Mouse (Mus musculus): Measurements from ENCODE around the gene Gm21974. TPM values are rescaled to one million over a fixed set of nuclear protein-coding genes. Genes with fewer than 3 reads are reported as not detected.

Gm21974 gene
- total and polyA plus RNA-seq, 3 experiments = not detected

DNA sequence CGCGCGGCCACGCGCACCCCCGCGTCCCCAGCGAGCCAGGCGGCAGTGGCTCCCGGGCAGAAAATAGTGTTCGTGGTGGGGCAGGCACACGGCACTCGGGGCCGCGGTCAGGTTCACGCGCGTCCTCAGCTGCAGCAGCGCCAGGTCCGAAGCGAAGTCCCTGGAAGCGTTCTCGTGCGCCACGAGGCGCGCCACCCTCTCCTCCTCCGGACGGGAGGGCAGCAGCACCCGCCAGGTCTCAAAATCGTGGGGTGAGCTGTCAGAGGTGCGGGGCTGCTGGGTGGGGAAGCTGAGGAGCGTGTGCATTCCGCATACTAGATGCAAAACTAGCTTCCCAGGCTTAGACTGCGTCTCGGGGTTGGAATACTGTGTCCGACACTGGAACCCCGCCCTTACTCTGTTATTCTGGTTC lies 40.5 kb upstream of the Gm21974 start:
- Histone ChIP-seq H3K4me2 (ENCODE audit: insufficient read depth, low read depth, poor library complexity, severe bottlenecking) (peak overlapping the region; percentile 82), H3K36me3 (replicated peaks in 1 of 2; ENCODE audit: control insufficient read depth in 1 of 2, insufficient read depth in 1 of 2, low read length in 1 of 2) (no peaks in the 10 kb centered on the region), H3K4me3 (replicated peaks in 1 of 3; ENCODE audit: low read depth in 2 of 3, low read length in 2 of 3, poor library complexity in 1 of 3) (peak overlapping the region; percentile 48 to 74 (median 59)), H3K27ac (ENCODE audit: insufficient read depth, low read depth) (no peak overlapping the region), H3K27me3 (replicated peaks) (peaks cover 14% of the 10 kb centered on the region), H3K4me1 (ENCODE audit: control insufficient read depth in 1 of 2, insufficient read depth in 2 of 2) (peaks cover 8 to 35% of the 10 kb centered on the region in 2 experiments), H3K9ac (ENCODE audit: insufficient read depth, low read depth) (peak overlapping the region; percentile 57), H3K9me3 (replicated peaks; ENCODE audit: low read length) (no peaks in the 10 kb centered on the region), H3K79me2 (replicated peaks; ENCODE audit: control insufficient read depth, extremely low read depth, insufficient read depth, poor library complexity, severe bottlenecking) (no peaks in the 10 kb centered on the region)
- no peak for DNase-seq (ENCODE audit: extremely low read depth)
- in situ Hi-C loops (cut with MboI; ENCODE audit: low pct_ligation_motif_present, low pct_unique_long_range_greater_than_20kb, low sequenced_read_pairs) (no loop called here), dilution Hi-C loops (cut with MboI; ENCODE audit: extremely low pct_ligation_motif_present, extremely low pct_unique_long_range_greater_than_20kb, low sequenced_read_pairs) (no loop called here)
- TF ChIP-seq GABPA (IDR thresholded peaks at IDR 0.05; ENCODE audit: insufficient replicate concordance, low read depth, low read length) = no peak
- no peak for TF ChIP-seq MXI1 (IDR thresholded peaks at IDR 0.05; ENCODE audit: low read depth, low read length)
- TF ChIP-seq CHD1 (IDR thresholded peaks at IDR 0.05; ENCODE audit: low read depth, low read length) = no peak
- no peak for TF ChIP-seq EP300 (IDR thresholded peaks at IDR 0.05; ENCODE audit: low read length)
- no peak for TF ChIP-seq TBP (conservative IDR thresholded peaks at IDR 0.05; ENCODE audit: low read depth, low read length)
- no peak for TF ChIP-seq JUN (IDR thresholded peaks at IDR 0.05; ENCODE audit: insufficient read depth, low read depth, low read length)

- DNase-seq (ENCODE audit: extremely low read depth) = peak; percentile 97
- H3K27me3 ChIP-seq (replicated peaks) = peaks cover 10% of the 10 kb centered on the region
- in situ Hi-C loops (cut with MboI; ENCODE audit: low pct_ligation_motif_present, low pct_unique_long_range_greater_than_20kb, low sequenced_read_pairs) (no loop called here), dilution Hi-C loops (cut with MboI; ENCODE audit: extremely low pct_ligation_motif_present, extremely low pct_unique_long_range_greater_than_20kb, low sequenced_read_pairs) (no loop called here)
- peak overlapping the region; percentile 58 to 74 (median 59) for H3K4me3 ChIP-seq (replicated peaks in 1 of 3; ENCODE audit: low read depth in 2 of 3, low read length in 2 of 3, poor library complexity in 1 of 3)
- peak overlapping the region; percentile 69 for H3K9ac ChIP-seq (ENCODE audit: insufficient read depth, low read depth)
- H3K79me2 ChIP-seq (replicated peaks; ENCODE audit: control insufficient read depth, extremely low read depth, insufficient read depth, poor library complexity, severe bottlenecking) = no peaks in the 10 kb centered on the region
- peaks cover 8 to 40% of the 10 kb centered on the region in 2 experiments for H3K4me1 ChIP-seq (ENCODE audit: control insufficient read depth in 1 of 2, insufficient read depth in 2 of 2)
- H3K27ac ChIP-seq (ENCODE audit: insufficient read depth, low read depth) = no peak overlapping the region
- H3K4me2 ChIP-seq (ENCODE audit: insufficient read depth, low read depth, poor library complexity, severe bottlenecking) = peak overlapping the region; percentile 82
- no peaks in the 10 kb centered on the region for H3K36me3 ChIP-seq (replicated peaks in 1 of 2; ENCODE audit: control insufficient read depth in 1 of 2, insufficient read depth in 1 of 2, low read length in 1 of 2)
- no peaks in the 10 kb centered on the region for H3K9me3 ChIP-seq (replicated peaks; ENCODE audit: low read length)
- TF ChIP-seq MYC (IDR thresholded peaks at IDR 0.05; ENCODE audit: low read depth, low read length) = peak; percentile 94
- TF ChIP-seq E2F4 (IDR thresholded peaks at IDR 0.05; ENCODE audit: insufficient replicate concordance, low read depth, low read length) = 0 out of 2 replicates have a peak, but pooled peaks have one; percentile 40
- TF ChIP-seq SIN3A (IDR thresholded peaks at IDR 0.05; ENCODE audit: low read length) = peak; percentile 96
- peak; percentile 53 for TF ChIP-seq ETS1 (conservative IDR thresholded peaks at IDR 0.05; ENCODE audit: low read depth, low read length)
- TF ChIP-seq KAT2A (IDR thresholded peaks at IDR 0.05; ENCODE audit: insufficient replicate concordance, low read length) = 0 out of 2 replicates have a peak, but pooled peaks have one; percentile 64
- peak; percentile 86 for TF ChIP-seq SMC3 (IDR thresholded peaks at IDR 0.05; ENCODE audit: low read depth, low read length)
- peak; percentile 78 for TF ChIP-seq HCFC1 (IDR thresholded peaks at IDR 0.05; ENCODE audit: low read depth, low read length)
- TF ChIP-seq MAX (IDR thresholded peaks at IDR 0.05; ENCODE audit: low read length) = peak; percentile 82
- no peak for TF ChIP-seq ZKSCAN1 (IDR thresholded peaks at IDR 0.05; ENCODE audit: borderline replicate concordance, low read depth, low read length)
- peak; percentile 72 for TF ChIP-seq NRF1 (IDR thresholded peaks at IDR 0.05; ENCODE audit: low read depth, low read length)
- TF ChIP-seq JUN (IDR thresholded peaks at IDR 0.05; ENCODE audit: insufficient read depth, low read depth, low read length) = no peak
- peak; percentile 89 for TF ChIP-seq RAD21 (IDR thresholded peaks at IDR 0.05; ENCODE audit: low read depth, low read length)
- no peak for TF ChIP-seq CHD1 (IDR thresholded peaks at IDR 0.05; ENCODE audit: low read depth, low read length)
- no peak for TF ChIP-seq USF2 (conservative IDR thresholded peaks at IDR 0.05; ENCODE audit: low read depth, low read length)
- TF ChIP-seq IRF4 (IDR thresholded peaks at IDR 0.05; ENCODE audit: low read depth, low read length) = peak; percentile 48; the same call in 1 of the 2 replicates
- no peak for TF ChIP-seq JUND (conservative IDR thresholded peaks at IDR 0.05; ENCODE audit: low read depth, low read length)
- TF ChIP-seq UBTF (IDR thresholded peaks at IDR 0.05; ENCODE audit: low read depth, low read length) = no peak
- TF ChIP-seq ELF1 (IDR thresholded peaks at IDR 0.05; ENCODE audit: low read depth, low read length) = peak; percentile 83
- TF ChIP-seq MAZ (IDR thresholded peaks at IDR 0.05; ENCODE audit: low read depth, low read length) = peak; percentile 55; the same call in 1 of the 2 replicates
- TF ChIP-seq MEF2A (IDR thresholded peaks at IDR 0.05; ENCODE audit: borderline replicate concordance, low read depth, low read length) = peak; percentile 31; the same call in 1 of the 2 replicates
- TF ChIP-seq ZNF384 (IDR thresholded peaks at IDR 0.05; ENCODE audit: low read depth, low read length) = peak; percentile 76
- peak; percentile 82 for TF ChIP-seq ZMIZ1 (IDR thresholded peaks at IDR 0.05; ENCODE audit: low read depth, low read length)
- TF ChIP-seq NELFE (IDR thresholded peaks at IDR 0.05; ENCODE audit: low read depth, low read length) = peak; percentile 82
- no peak; the same call in 1 of the 2 replicates for TF ChIP-seq BHLHE40 (IDR thresholded peaks at IDR 0.05; ENCODE audit: low read depth, low read length)
- peak; percentile 86 for TF ChIP-seq CHD2 (IDR thresholded peaks at IDR 0.05; ENCODE audit: low read length)
- peak; percentile 91 for TF ChIP-seq POLR2A (IDR thresholded peaks at IDR 0.05; ENCODE audit: low read depth, low read length)
- TF ChIP-seq POLR2AphosphoS2 (IDR thresholded peaks at IDR 0.05; ENCODE audit: low read depth, low read length) = no peak
- no peak for TF ChIP-seq PAX5 (IDR thresholded peaks at IDR 0.05; ENCODE audit: low read length)
Observed at GRCm38 (mm10) chr7:127935028-127935722, 39.9 kb upstream of the Gm21974 start.
